Mouse (Mus musculus) erythroid progenitor cell, adult 5-6 weeks (primary cell): ENCODE results near the gene Olfr316. TPM values are rescaled to one million over a fixed set of nuclear protein-coding genes. Genes with fewer than 3 reads are reported as not detected.
"Not testable (repeated sequence)": the region's sequence is repeated elsewhere in the genome, so short reads cannot be mapped to it uniquely, and the experiment has no call there.

ENCODE experiments used
- ATAC-seq: replicated peaks from 2 replicates; pipeline ENCODE4 v1.8.0; 2016; ENCODE audit warnings: moderate number of reproducible peaks, mild to moderate bottlenecking, moderate TSS enrichment, inconsistent platforms; ENCODE audit not compliant: poor library complexity, low FRiP score, severe bottlenecking
- total RNA-seq, 2 experiments: library from RNA; stranded (forward) in 1 of 2; stranded (reverse) in 1 of 2; fragments of 150-400 nt in 1 of 2; fragments of 186-747, 209-891 nt in 1 of 2; gene quantifications; 2 replicates each; pipeline versions ENCODE4 v1.2.3 to v1.2.4; 2015 to 2017; ENCODE audit warnings: low replicate concordance in 2 of 2

Olfr316 gene
- not detected in 2 replicates for total RNA-seq (2015; ENCODE audit: low replicate concordance)
- total RNA-seq (2017; ENCODE audit: low replicate concordance): not detected in 2 replicates

GRCm38 (mm10) chr11:58752434-58752833, at the start of gene Olfr316:
Olfr316 (plus strand) TSS chr11:58752734.
- ATAC-seq: no peak

GRCm38 (mm10) chr11:58709086-58709485, 43.4 kb upstream of the Olfr316 start:
- ATAC-seq: no peak

GRCm38 (mm10) chr11:58717723-58718122, 34.8 kb upstream of the Olfr316 start:
- ATAC-seq: not testable (repeated sequence)

- no peak for ATAC-seq
Observed at GRCm38 (mm10) chr11:58719701-58720100, 32.8 kb upstream of the Olfr316 start.

- ATAC-seq: no peak
Observed at GRCm38 (mm10) chr11:58723914-58724313, 28.6 kb upstream of the Olfr316 start, which contains the start of gene Olfr318. Olfr318 (minus strand) TSS chr11:58724014.

GRCm38 (mm10) chr11:58727896-58728650, 24.5 kb upstream of the Olfr316 start:
- not testable (repeated sequence) for ATAC-seq

GRCm38 (mm10) chr11:58733372-58733771, 19.2 kb upstream of the Olfr316 start:
- no peak for ATAC-seq

GRCm38 (mm10) chr11:58738792-58739262, 13.7 kb upstream of the Olfr316 start, which contains the start of gene Olfr317:
Olfr317 (minus strand) TSS chr11:58739212.
- no peak for ATAC-seq

- not testable (repeated sequence) for ATAC-seq
Observed at GRCm38 (mm10) chr11:58751096-58751495, 1.4 kb upstream of the Olfr316 start.

GRCm38 (mm10) chr11:58772888-58773287, 20.4 kb downstream of the Olfr316 start, which contains the start of gene Olfr315:
Olfr315 (plus strand) TSS chr11:58773188.
- no peak for ATAC-seq

- ATAC-seq: no peak
Observed at GRCm38 (mm10) chr11:58782480-58783089, 30.1 kb downstream of the Olfr316 start, which contains the start of gene Olfr314. Olfr314 (plus strand) TSS chr11:58782952.

- no peak for ATAC-seq
Observed at GRCm38 (mm10) chr11:58784182-58784581, 31.6 kb downstream of the Olfr316 start.

GRCm38 (mm10) chr11:58787651-58788050, 35.1 kb downstream of the Olfr316 start:
- ATAC-seq: no peak

- no peak for ATAC-seq
Observed at GRCm38 (mm10) chr11:58788346-58788745, 35.8 kb downstream of the Olfr316 start.

GRCm38 (mm10) chr11:58789532-58789931, 37.0 kb downstream of the Olfr316 start:
- no peak for ATAC-seq

- no peak for ATAC-seq
Observed at GRCm38 (mm10) chr11:58790053-58790452, 37.5 kb downstream of the Olfr316 start.

- 0 out of 2 replicates have a peak, but pooled peaks have one; percentile 46 for ATAC-seq
Observed at GRCm38 (mm10) chr11:58790646-58791045, 38.1 kb downstream of the Olfr316 start.

GRCm38 (mm10) chr11:58795856-58796255, 43.3 kb downstream of the Olfr316 start:
- no peak for ATAC-seq

- no peak for ATAC-seq
Observed at GRCm38 (mm10) chr11:58796850-58797249, 44.3 kb downstream of the Olfr316 start.

- no peak for ATAC-seq
Observed at GRCm38 (mm10) chr11:58799747-58800146, 47.2 kb downstream of the Olfr316 start.
